Mouse (Mus musculus): ENCODE data around the gene Gm10382. TPM values are rescaled to one million over a fixed set of nuclear protein-coding genes. Genes with fewer than 3 reads are reported as not detected.
"Not testable (repeated sequence)": the region's sequence is repeated elsewhere in the genome, so short reads cannot be mapped to it uniquely, and the experiment has no call there.

The Gm10382 gene
- polyA plus RNA-seq, 1 experiment = not detected

DNA sequence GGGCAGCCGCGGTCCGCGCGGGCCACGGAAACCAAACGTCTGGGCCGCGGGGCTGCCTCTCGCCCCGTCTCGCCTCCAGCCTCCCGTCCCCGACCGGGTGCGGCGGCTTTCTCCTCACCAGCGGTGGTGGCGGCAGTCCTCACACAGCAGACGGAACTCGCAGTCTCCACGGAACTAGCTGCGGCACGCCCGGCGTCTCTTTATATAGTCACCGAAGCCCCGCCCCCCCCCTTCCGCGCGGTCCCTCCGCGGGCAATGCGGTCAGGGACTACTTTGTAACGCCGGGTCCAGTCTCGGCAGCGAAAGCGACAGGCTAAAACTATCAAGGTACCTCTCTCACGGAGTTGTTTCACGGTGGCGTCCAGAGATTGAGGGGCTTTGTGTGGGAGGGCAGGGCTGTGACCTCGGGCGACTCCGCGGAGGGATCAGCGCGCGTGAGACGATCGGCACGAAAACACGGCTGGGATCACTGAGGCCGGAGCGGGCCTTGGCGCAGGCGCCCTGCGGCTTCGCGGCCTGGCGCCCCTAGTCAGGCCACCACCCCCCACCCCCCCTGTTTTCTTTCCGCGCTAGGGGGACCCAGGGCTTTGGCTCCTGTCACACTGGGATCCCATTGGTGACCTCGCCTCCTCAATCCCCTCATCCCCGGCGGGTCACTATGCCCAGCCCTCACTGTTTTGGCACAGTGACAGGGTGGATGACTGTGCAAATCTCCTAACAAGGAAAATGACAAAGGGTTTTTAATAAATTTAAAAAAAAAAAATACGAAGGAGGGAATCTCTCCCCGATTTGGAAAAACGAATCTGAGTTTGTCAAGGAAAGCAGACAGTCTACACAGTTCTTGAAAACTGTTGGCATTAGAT lies 688 bp downstream of the Gm10382 start, which contains the start of gene Ubc:
Gene Ubc, minus strand, starts transcription at position 624 of the 863 bp plus-strand sequence.
- H3K36me3 ChIP-seq (ENCODE audit: control insufficient read depth, insufficient read depth, low read length, poor library complexity, severe bottlenecking) = peaks cover 20% of the 10 kb centered on the region

DNA sequence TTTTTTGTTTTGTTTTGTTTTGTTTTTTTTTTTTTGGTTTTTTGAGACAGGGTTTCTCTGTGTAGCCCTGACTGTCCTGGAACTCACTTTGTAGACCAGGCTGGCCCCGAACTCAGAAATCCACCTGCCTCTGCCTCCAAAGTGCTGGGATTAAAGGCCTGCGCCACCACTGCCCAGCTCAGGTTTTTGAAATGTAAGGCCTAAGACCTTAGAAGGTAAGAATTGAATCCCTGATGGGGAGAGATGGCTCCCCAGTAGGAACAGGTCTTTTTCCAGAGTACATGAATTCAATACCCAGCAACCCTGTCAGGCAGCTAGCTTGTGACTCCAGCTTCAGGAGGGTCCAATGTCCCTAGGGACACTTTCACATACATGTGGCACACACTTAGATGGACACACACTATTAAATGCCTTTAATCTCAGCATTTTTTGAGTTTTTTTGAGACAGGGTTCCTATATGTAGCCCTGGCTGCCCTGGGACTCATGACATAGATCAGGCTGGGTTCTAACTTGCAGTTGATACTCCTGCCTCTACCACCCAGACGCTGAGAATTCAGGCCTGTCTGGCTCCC lies 1.9 kb downstream of the Gm10382 start:
- Histone ChIP-seq H3K9me3 (replicated peaks; ENCODE audit: control insufficient read depth, insufficient read depth, low read length, poor library complexity, severe bottlenecking) (no peaks in the 10 kb centered on the region), H3K36me3 (ENCODE audit: control insufficient read depth, insufficient read depth, low read length, poor library complexity, severe bottlenecking) (peaks cover 11% of the 10 kb centered on the region), H3K27ac (ENCODE audit: insufficient read depth, low read length) (no peak overlapping the region), H3K4me1 (ENCODE audit: control insufficient read depth, insufficient read depth, low read length) (no peaks in the 10 kb centered on the region), H3K4me3 (ENCODE audit: low read depth, low read length) (no peak overlapping the region), H3K27me3 (ENCODE audit: control insufficient read depth, insufficient read depth, low read length, poor library complexity, severe bottlenecking) (no peaks in the 10 kb centered on the region), H3K9ac (ENCODE audit: low read depth, poor library complexity, severe bottlenecking) (no peak overlapping the region)
- TF ChIP-seq POLR2A (IDR thresholded peaks at IDR 0.05; ENCODE audit: insufficient read depth, low read length) (no peak), EP300 (IDR thresholded peaks at IDR 0.05; ENCODE audit: insufficient read depth, low read depth, low read length) (no peak)

More for the DNA sequence above, 688 bp downstream of the Gm10382 start, which contains the start of gene Ubc:
- Histone ChIP-seq H3K27me3 (ENCODE audit: control insufficient read depth, insufficient read depth, low read length, poor library complexity, severe bottlenecking) (no peaks in the 10 kb centered on the region), H3K9me3 (replicated peaks; ENCODE audit: control insufficient read depth, insufficient read depth, low read length, poor library complexity, severe bottlenecking) (no peaks in the 10 kb centered on the region), H3K9ac (ENCODE audit: low read depth, poor library complexity, severe bottlenecking) (peak within 1 kb of the TSS; percentile 97), H3K27ac (ENCODE audit: insufficient read depth, low read length) (peak within 1 kb of the TSS; percentile 52), H3K4me3 (ENCODE audit: low read depth, low read length) (peak within 1 kb of the TSS; percentile 93), H3K4me1 (ENCODE audit: control insufficient read depth, insufficient read depth, low read length) (no peaks in the 10 kb centered on the region)
- peak; percentile 90 for TF ChIP-seq EP300 (IDR thresholded peaks at IDR 0.05; ENCODE audit: insufficient read depth, low read depth, low read length)
- peak; percentile 98 for TF ChIP-seq POLR2A (IDR thresholded peaks at IDR 0.05; ENCODE audit: insufficient read depth, low read length)
- TF ChIP-seq CTCF (IDR thresholded peaks at IDR 0.05; ENCODE audit: low read depth, low read length) = no peak

DNA sequence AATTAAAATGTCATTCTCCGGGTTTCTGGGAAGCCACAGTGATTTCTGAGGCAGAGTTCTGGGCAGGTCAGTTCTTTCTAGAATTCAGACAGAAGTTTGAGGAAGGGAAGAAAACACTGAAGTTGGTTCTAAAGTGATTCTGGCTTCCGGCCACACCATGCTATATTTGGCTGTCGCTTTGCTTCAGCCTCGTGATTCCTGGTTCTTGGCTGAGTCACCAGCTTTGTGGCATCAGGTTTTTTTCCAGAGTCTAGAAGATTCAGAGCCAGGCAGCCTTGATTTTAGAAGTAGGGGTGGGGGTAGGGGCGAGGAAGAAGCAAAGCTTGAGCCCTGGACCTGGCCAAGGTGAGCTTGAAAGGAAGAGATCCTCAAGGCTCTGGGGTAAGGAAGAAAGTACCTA lies 2.5 kb downstream of the Gm10382 start:
- peaks cover 10% of the 10 kb centered on the region for H3K36me3 ChIP-seq (ENCODE audit: control insufficient read depth, insufficient read depth, low read length, poor library complexity, severe bottlenecking)
- no peak overlapping the region for H3K4me3 ChIP-seq (ENCODE audit: low read depth, low read length)
- H3K9ac ChIP-seq (ENCODE audit: low read depth, poor library complexity, severe bottlenecking) = no peak overlapping the region
- H3K4me1 ChIP-seq (ENCODE audit: control insufficient read depth, insufficient read depth, low read length) = no peaks in the 10 kb centered on the region
- H3K27ac ChIP-seq (ENCODE audit: insufficient read depth, low read length) = no peak overlapping the region
- H3K27me3 ChIP-seq (ENCODE audit: control insufficient read depth, insufficient read depth, low read length, poor library complexity, severe bottlenecking) = no peaks in the 10 kb centered on the region
- TF ChIP-seq EP300 (IDR thresholded peaks at IDR 0.05; ENCODE audit: insufficient read depth, low read depth, low read length) = no peak
- no peak for TF ChIP-seq POLR2A (IDR thresholded peaks at IDR 0.05; ENCODE audit: insufficient read depth, low read length)
- TF ChIP-seq CTCF (IDR thresholded peaks at IDR 0.05; ENCODE audit: low read depth, low read length) = no peak
- H3K9me3 ChIP-seq (replicated peaks; ENCODE audit: control insufficient read depth, insufficient read depth, low read length, poor library complexity, severe bottlenecking) = no peaks in the 10 kb centered on the region

DNA sequence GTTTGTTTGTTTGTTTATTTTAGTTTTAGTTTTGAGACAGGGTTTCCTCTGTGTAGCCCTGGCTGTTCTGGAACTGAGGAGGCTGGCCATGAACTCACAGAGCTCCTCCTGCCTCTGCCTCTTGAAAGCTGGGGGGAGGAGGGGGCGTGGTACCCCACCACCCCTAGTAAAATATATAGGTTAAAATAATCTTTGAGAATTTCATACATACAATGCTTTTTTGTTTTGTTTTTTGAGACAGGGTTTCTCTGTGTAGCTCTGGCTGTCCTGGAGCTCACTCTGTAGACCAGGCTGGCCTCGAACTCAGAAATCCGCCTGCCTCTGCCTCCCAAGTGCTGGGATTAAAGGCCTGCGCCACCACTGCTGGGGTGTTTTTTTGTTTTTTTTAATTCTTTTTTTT lies 3.1 kb downstream of the Gm10382 start:
- H3K4me3 ChIP-seq (ENCODE audit: low read depth, low read length); H3K27me3 ChIP-seq (ENCODE audit: control insufficient read depth, insufficient read depth, low read length, poor library complexity, severe bottlenecking); H3K4me1 ChIP-seq (ENCODE audit: control insufficient read depth, insufficient read depth, low read length); H3K9me3 ChIP-seq (replicated peaks; ENCODE audit: control insufficient read depth, insufficient read depth, low read length, poor library complexity, severe bottlenecking): not testable (repeated sequence)
- Histone ChIP-seq H3K36me3 (ENCODE audit: control insufficient read depth, insufficient read depth, low read length, poor library complexity, severe bottlenecking) (peaks cover 10% of the 10 kb centered on the region), H3K9ac (ENCODE audit: low read depth, poor library complexity, severe bottlenecking) (peak overlapping the region; percentile 56), H3K27ac (ENCODE audit: insufficient read depth, low read length) (peak overlapping the region; percentile 30)

DNA sequence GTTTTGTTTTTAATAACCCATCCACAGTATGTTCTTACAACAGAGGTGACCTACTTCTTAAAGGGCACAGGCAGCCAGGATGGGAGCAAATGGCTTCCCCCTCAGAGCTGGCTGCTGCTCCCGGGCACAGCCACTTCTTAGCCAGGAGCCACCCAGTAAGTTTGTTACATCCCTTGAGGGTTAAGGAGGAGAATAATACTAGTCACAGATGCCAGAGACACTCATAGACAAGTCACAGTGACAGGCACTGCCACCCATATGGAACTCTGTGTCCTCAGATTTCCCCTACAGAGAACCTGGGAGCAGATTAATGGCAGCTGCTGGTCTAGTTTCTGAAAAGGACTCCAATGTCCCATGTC lies 3.5 kb downstream of the Gm10382 start:
- TF ChIP-seq POLR2A (IDR thresholded peaks at IDR 0.05; ENCODE audit: insufficient read depth, low read length) (no peak), CTCF (IDR thresholded peaks at IDR 0.05; ENCODE audit: low read depth, low read length) (no peak), EP300 (IDR thresholded peaks at IDR 0.05; ENCODE audit: insufficient read depth, low read depth, low read length) (no peak)
- no peaks in the 10 kb centered on the region for H3K27me3 ChIP-seq (ENCODE audit: control insufficient read depth, insufficient read depth, low read length, poor library complexity, severe bottlenecking)
- peak overlapping the region; percentile 80 for H3K27ac ChIP-seq (ENCODE audit: insufficient read depth, low read length)
- no peaks in the 10 kb centered on the region for H3K9me3 ChIP-seq (replicated peaks; ENCODE audit: control insufficient read depth, insufficient read depth, low read length, poor library complexity, severe bottlenecking)
- peak overlapping the region; percentile 27 for H3K4me3 ChIP-seq (ENCODE audit: low read depth, low read length)
- no peaks in the 10 kb centered on the region for H3K4me1 ChIP-seq (ENCODE audit: control insufficient read depth, insufficient read depth, low read length)
- H3K9ac ChIP-seq (ENCODE audit: low read depth, poor library complexity, severe bottlenecking) = peak overlapping the region; percentile 56
- H3K36me3 ChIP-seq (ENCODE audit: control insufficient read depth, insufficient read depth, low read length, poor library complexity, severe bottlenecking) = peaks cover 10% of the 10 kb centered on the region

DNA sequence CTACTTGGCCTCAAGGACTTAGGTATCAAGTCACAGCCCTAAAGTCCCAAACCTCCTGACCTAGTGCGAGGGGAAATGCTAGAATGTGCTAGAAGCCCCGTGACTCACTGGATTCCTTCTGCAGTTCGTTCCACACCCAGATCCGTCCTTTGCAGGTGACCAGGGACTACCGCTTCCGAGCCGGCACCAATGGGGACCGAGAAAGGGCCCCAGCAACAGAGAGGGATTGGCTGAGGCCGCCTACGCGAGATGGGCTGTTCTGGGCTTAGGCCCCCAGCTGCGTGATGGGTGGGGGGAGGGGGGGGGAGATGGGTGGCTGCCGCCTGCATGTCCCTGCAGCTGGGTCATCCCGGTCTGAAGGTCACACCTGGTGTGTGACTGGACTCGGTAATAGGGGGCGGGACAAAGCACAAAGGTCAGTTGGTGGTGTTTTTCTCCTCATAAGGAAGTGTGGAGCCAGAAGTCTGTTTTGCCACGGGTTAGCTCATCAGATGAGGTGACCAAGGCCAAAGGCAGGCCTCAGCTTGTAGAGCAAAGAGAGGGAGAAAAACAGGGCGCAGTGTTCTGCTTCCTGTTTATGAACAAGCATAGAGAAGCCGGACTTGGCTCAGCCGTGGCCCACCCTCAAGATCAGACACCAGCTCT lies 4.0 kb downstream of the Gm10382 start:
- no peaks in the 10 kb centered on the region for H3K27me3 ChIP-seq (ENCODE audit: control insufficient read depth, insufficient read depth, low read length, poor library complexity, severe bottlenecking)
- H3K9ac ChIP-seq (ENCODE audit: low read depth, poor library complexity, severe bottlenecking) = peak overlapping the region; percentile 68
- H3K36me3 ChIP-seq (ENCODE audit: control insufficient read depth, insufficient read depth, low read length, poor library complexity, severe bottlenecking) = peaks cover 9% of the 10 kb centered on the region
- H3K4me1 ChIP-seq (ENCODE audit: control insufficient read depth, insufficient read depth, low read length) = no peaks in the 10 kb centered on the region
- TF ChIP-seq EP300 (IDR thresholded peaks at IDR 0.05; ENCODE audit: insufficient read depth, low read depth, low read length) (peak; percentile 91), CTCF (IDR thresholded peaks at IDR 0.05; ENCODE audit: low read depth, low read length) (no peak), POLR2A (IDR thresholded peaks at IDR 0.05; ENCODE audit: insufficient read depth, low read length) (peak; percentile 69)
- H3K27ac ChIP-seq (ENCODE audit: insufficient read depth, low read length) = peak overlapping the region; percentile 95
- H3K4me3 ChIP-seq (ENCODE audit: low read depth, low read length) = peak overlapping the region; percentile 45
- no peaks in the 10 kb centered on the region for H3K9me3 ChIP-seq (replicated peaks; ENCODE audit: control insufficient read depth, insufficient read depth, low read length, poor library complexity, severe bottlenecking)
